Mouse (Mus musculus) c-Kit-positive CD71-negative TER-119-negative erythroid progenitor cells, embryonic 14.5 days (primary cell): ENCODE measurements at regions not wholly inside any gene's neighbourhood (a gene's known extent, or its start where the extent isn't known, plus 50 kb on each side); places are given as distances from the start of the nearest gene placed in this dataset.

Experiments used
- DNase-seq: peaks from one replicate; pipeline ENCODE4 v3.0.0-alpha.2; 2013; ENCODE audit warnings: low read depth

- DNase-seq = peak; percentile 3
These were observed 1700.9 kb upstream of the Sel1l start for GRCm38 (mm10) chr12:93549900-93550299.

GRCm38 (mm10) chr12:93523465-93523864 lies 1674.5 kb upstream of the Sel1l start:
- DNase-seq = no peak

- no peak for DNase-seq
These were observed 1637.4 kb upstream of the Sel1l start for GRCm38 (mm10) chr12:93486381-93486780.

GRCm38 (mm10) chr12:93462106-93462505 lies 1613.1 kb upstream of the Sel1l start:
- DNase-seq = no peak

GRCm38 (mm10) chr12:93449436-93449835 lies 1600.5 kb upstream of the Sel1l start:
- DNase-seq = no peak

- no peak for DNase-seq
These were observed 1580.3 kb upstream of the Sel1l start for GRCm38 (mm10) chr12:93429218-93429617.

GRCm38 (mm10) chr12:93427988-93428387 lies 1579.0 kb upstream of the Sel1l start:
- DNase-seq = no peak

GRCm38 (mm10) chr12:93416381-93416780 lies 1567.4 kb upstream of the Sel1l start:
- no peak for DNase-seq

GRCm38 (mm10) chr12:93415791-93416190 lies 1566.8 kb upstream of the Sel1l start:
- no peak for DNase-seq

GRCm38 (mm10) chr12:93385578-93385977 lies 1536.6 kb upstream of the Sel1l start:
- no peak for DNase-seq

- no peak for DNase-seq
These were observed 1494.0 kb upstream of the Sel1l start for GRCm38 (mm10) chr12:93342933-93343332.

GRCm38 (mm10) chr12:93342525-93342924 lies 1493.6 kb upstream of the Sel1l start:
- no peak for DNase-seq

GRCm38 (mm10) chr12:93335520-93335919 lies 1486.6 kb upstream of the Sel1l start:
- no peak for DNase-seq

GRCm38 (mm10) chr12:93312214-93312613 lies 1463.3 kb upstream of the Sel1l start:
- DNase-seq = no peak

- DNase-seq = no peak
These were observed 1432.9 kb upstream of the Sel1l start for GRCm38 (mm10) chr12:93281816-93282215.

GRCm38 (mm10) chr12:93273652-93274051 lies 1424.7 kb upstream of the Sel1l start:
- no peak for DNase-seq

GRCm38 (mm10) chr12:93230237-93230636 lies 1381.3 kb upstream of the Sel1l start:
- DNase-seq = no peak

- DNase-seq = no peak
These were observed 1377.9 kb upstream of the Sel1l start for GRCm38 (mm10) chr12:93226826-93227225.

GRCm38 (mm10) chr12:93221179-93221922 lies 1372.4 kb upstream of the Sel1l start:
- DNase-seq = no peak

- DNase-seq = no peak
These were observed 1358.6 kb upstream of the Sel1l start for GRCm38 (mm10) chr12:93207596-93207995.

- DNase-seq = no peak
These were observed 1340.0 kb upstream of the Sel1l start for GRCm38 (mm10) chr12:93188940-93189339.

- DNase-seq = no peak
These were observed 1324.8 kb upstream of the Sel1l start for GRCm38 (mm10) chr12:93173744-93174143.

GRCm38 (mm10) chr12:93160252-93160651 lies 1311.3 kb upstream of the Sel1l start:
- no peak for DNase-seq

- DNase-seq = peak; percentile 17
These were observed 1303.8 kb upstream of the Sel1l start for GRCm38 (mm10) chr12:93152618-93153245.
